Mouse (Mus musculus) lung, postnatal 36 days (tissue): ENCODE data around the gene Hrh3.

ENCODE experiments used
- DNase-seq: peaks from one replicate; pipeline ENCODE4 v3.0.0; 2022; ENCODE audit warnings: mixed read lengths

Hrh3 gene

GRCm38 (mm10) chr2:180103978-180104658, at the start of gene Hrh3:
Gene Hrh3, minus strand, starts transcription at chr2:180104488.
- DNase-seq, result peak; percentile 76

GRCm38 (mm10) chr2:180148551-180148950, 44.3 kb upstream of the Hrh3 start:
- DNase-seq, result no peak

- no peak for DNase-seq
Observed at GRCm38 (mm10) chr2:180147379-180147778, 43.1 kb upstream of the Hrh3 start.

- no peak for DNase-seq
Observed at GRCm38 (mm10) chr2:180146091-180146490, 41.8 kb upstream of the Hrh3 start.

- DNase-seq, result no peak
Observed at GRCm38 (mm10) chr2:180135414-180135813, 31.1 kb upstream of the Hrh3 start.

GRCm38 (mm10) chr2:180133911-180134310, 29.6 kb upstream of the Hrh3 start:
- DNase-seq, result no peak

GRCm38 (mm10) chr2:180133231-180133630, 28.9 kb upstream of the Hrh3 start:
- DNase-seq, result no peak

GRCm38 (mm10) chr2:180127675-180128074, 23.4 kb upstream of the Hrh3 start:
- DNase-seq, result peak; percentile 30

- DNase-seq, result peak; percentile 53
Observed at GRCm38 (mm10) chr2:180126195-180126594, 21.9 kb upstream of the Hrh3 start.

GRCm38 (mm10) chr2:180124192-180124591, 19.9 kb upstream of the Hrh3 start:
- DNase-seq, result no peak

GRCm38 (mm10) chr2:180120292-180120761, 16.0 kb upstream of the Hrh3 start:
- peak; percentile 39 for DNase-seq

GRCm38 (mm10) chr2:180119439-180120291, 15.4 kb upstream of the Hrh3 start:
- DNase-seq, result peak; percentile 20

- peak; percentile 100 for DNase-seq
Observed at GRCm38 (mm10) chr2:180118661-180119438, 14.6 kb upstream of the Hrh3 start, which contains the start of gene Osbpl2. Gene Osbpl2, plus strand, starts transcription at chr2:180119306.

- peak; percentile 38 for DNase-seq
Observed at GRCm38 (mm10) chr2:180117485-180118194, 13.4 kb upstream of the Hrh3 start.

GRCm38 (mm10) chr2:180116741-180117484, 12.6 kb upstream of the Hrh3 start:
- DNase-seq, result peak; percentile 83

- peak; percentile 65 for DNase-seq
Observed at GRCm38 (mm10) chr2:180116081-180116493, 11.8 kb upstream of the Hrh3 start.

- peak; percentile 91 for DNase-seq
Observed at GRCm38 (mm10) chr2:180115279-180115678, 11.0 kb upstream of the Hrh3 start.

- peak; percentile 89 for DNase-seq
Observed at GRCm38 (mm10) chr2:180113909-180114890, 9.9 kb upstream of the Hrh3 start.

GRCm38 (mm10) chr2:180108285-180108684, 4.0 kb upstream of the Hrh3 start:
- DNase-seq, result no peak

GRCm38 (mm10) chr2:180107081-180107480, 2.8 kb upstream of the Hrh3 start:
- peak; percentile 49 for DNase-seq
